Mouse (Mus musculus) lung, adult 2 months (tissue): ENCODE results near the gene Casz1. TPM values are rescaled to one million over a fixed set of nuclear protein-coding genes. Genes with fewer than 3 reads are reported as not detected.

Experiments used
- DNase-seq: peaks from one replicate; pipeline ENCODE4 v3.0.0; 2022
- H3K4me1 ChIP-seq: fragments of 200-500 bp; 2 replicates; pipeline ENCODE4 v1.6.1; 2011; ENCODE audit warnings: low read length; ENCODE audit not compliant: control insufficient read depth, insufficient read depth
- H3K4me3 ChIP-seq: fragments of 200-500 bp; replicated peaks from 2 replicates; pipeline ENCODE3; 2011; ENCODE audit warnings: low read depth, mild to moderate bottlenecking, control low read depth, low read length; ENCODE audit errors: extremely low read depth
- CTCF ChIP-seq: fragments of 200-500 bp; IDR thresholded peaks from 2 replicates; pipeline ENCODE4 v1.5.1; 2011; ENCODE audit warnings: mild to moderate bottlenecking, low read length, control low read depth; ENCODE audit not compliant: insufficient read depth
- POLR2A ChIP-seq: fragments of 200-500 bp; IDR thresholded peaks from 2 replicates; pipeline ENCODE4 v1.6.1; 2011; ENCODE audit warnings: low read depth, mild to moderate bottlenecking, control low read depth, low read length, borderline replicate concordance; ENCODE audit errors: extremely low read depth
- WGBS: fragments of 180-500 bp; shearing (Covaris S2); methylation state at CpG from one replicate; pipeline ENCODE4 v1.1.7; 2018; 5-methylcytosine and 5-hydroxymethylcytosine counted together
- polyA plus RNA-seq: library from polyadenylated mRNA; depleted of rRNA; stranded (reverse); fragments of >200 nt; gene quantifications from 2 replicates; pipeline ENCODE4 v1.2.3, GENCODE M21; 2012

Gene Casz1
- polyA plus RNA-seq, 1 experiment: 68.7 TPM

GRCm38 (mm10) chr4:148772658-148773057 is 31.6 kb upstream of the Casz1 start:
- Histone ChIP-seq H3K4me1 (0 out of 2 replicates have a peak, but pooled peaks cover 2% of the 10 kb centered on the region), H3K4me3 (no peak overlapping the region)
- DNase-seq: no peak
- 62% methylated on average over 6 of the region's 6 CpGs for WGBS
- TF ChIP-seq POLR2A: no peak
- no peak for TF ChIP-seq CTCF

- Histone ChIP-seq H3K4me1 (no peaks in the 10 kb centered on the region), H3K4me3 (no peak overlapping the region)
- WGBS: 86% methylated on average over 6 of the region's 6 CpGs
- no peak for DNase-seq
- TF ChIP-seq CTCF (no peak), POLR2A (no peak)
These were observed 30.2 kb upstream of the Casz1 start for GRCm38 (mm10) chr4:148774036-148774435.

GRCm38 (mm10) chr4:148775476-148776269 is 28.6 kb upstream of the Casz1 start:
- no peaks in the 10 kb centered on the region for H3K4me1 ChIP-seq
- no peak overlapping the region for H3K4me3 ChIP-seq
- no peak for DNase-seq
- no peak for TF ChIP-seq CTCF
- no peak for TF ChIP-seq POLR2A
- 65% methylated on average over 10 of the region's 10 CpGs for WGBS

- no peak for DNase-seq
- no peaks in the 10 kb centered on the region for H3K4me1 ChIP-seq
- 51% methylated on average over 8 of the region's 8 CpGs for WGBS
These were observed 24.1 kb upstream of the Casz1 start for GRCm38 (mm10) chr4:148780097-148780621.

GRCm38 (mm10) chr4:148781516-148781915 is 22.7 kb upstream of the Casz1 start:
- H3K4me3 ChIP-seq: no peak overlapping the region
- TF ChIP-seq CTCF (no peak), POLR2A (no peak)
- DNase-seq: no peak
- H3K4me1 ChIP-seq: no peaks in the 10 kb centered on the region
- 53% methylated on average over 7 of the region's 7 CpGs for WGBS

More at GRCm38 (mm10) chr4:148780097-148780621, 24.1 kb upstream of the Casz1 start:
- H3K4me3 ChIP-seq: no peak overlapping the region
- TF ChIP-seq CTCF: no peak
- no peak for TF ChIP-seq POLR2A

- no peak overlapping the region for H3K4me3 ChIP-seq
- TF ChIP-seq CTCF (no peak), POLR2A (no peak)
- H3K4me1 ChIP-seq: no peaks in the 10 kb centered on the region
- WGBS: 76% methylated on average over 6 of the region's 6 CpGs
- DNase-seq: no peak
These were observed 21.3 kb upstream of the Casz1 start for GRCm38 (mm10) chr4:148782880-148783279.

GRCm38 (mm10) chr4:148783760-148784159 is 20.5 kb upstream of the Casz1 start:
- no peak for DNase-seq
- TF ChIP-seq POLR2A: no peak
- TF ChIP-seq CTCF: no peak
- 70% methylated on average over 6 of the region's 6 CpGs for WGBS
- Histone ChIP-seq H3K4me3 (no peak overlapping the region), H3K4me1 (no peaks in the 10 kb centered on the region)

GRCm38 (mm10) chr4:148785053-148785567 is 19.1 kb upstream of the Casz1 start:
- no peak for DNase-seq
- Histone ChIP-seq H3K4me1 (no peaks in the 10 kb centered on the region), H3K4me3 (no peak overlapping the region)
- WGBS: 72% methylated on average over 6 of the region's 6 CpGs
- no peak for TF ChIP-seq CTCF
- no peak for TF ChIP-seq POLR2A

- no peak overlapping the region for H3K4me3 ChIP-seq
- WGBS: 80% methylated on average over 8 of the region's 8 CpGs
- DNase-seq: no peak
- no peak for TF ChIP-seq POLR2A
- no peaks in the 10 kb centered on the region for H3K4me1 ChIP-seq
These were observed 18.2 kb upstream of the Casz1 start for GRCm38 (mm10) chr4:148785995-148786394.

GRCm38 (mm10) chr4:148790940-148791339 is 13.3 kb upstream of the Casz1 start:
- TF ChIP-seq POLR2A (no peak), CTCF (no peak)
- Histone ChIP-seq H3K4me3 (no peak overlapping the region), H3K4me1 (no peaks in the 10 kb centered on the region)
- WGBS: 73% methylated on average over 8 of the region's 8 CpGs
- DNase-seq: no peak
